Mouse (Mus musculus) olfactory bulb, adult 2 months (tissue): ENCODE measurements around the gene Tgoln1.

Experiments used
- CTCF ChIP-seq: fragments of 200-500 bp; IDR thresholded peaks from 2 replicates; pipeline ENCODE4 v1.5.1; 2012; ENCODE audit warnings: low read depth, mild to moderate bottlenecking, low read length, moderate library complexity; ENCODE audit not compliant: insufficient read depth
- POLR2A ChIP-seq: fragments of 200-500 bp; IDR thresholded peaks from 2 replicates; pipeline ENCODE4 v1.6.1; 2012; ENCODE audit warnings: mild to moderate bottlenecking, low read depth, low read length, moderate library complexity; ENCODE audit not compliant: insufficient read depth

DNA sequence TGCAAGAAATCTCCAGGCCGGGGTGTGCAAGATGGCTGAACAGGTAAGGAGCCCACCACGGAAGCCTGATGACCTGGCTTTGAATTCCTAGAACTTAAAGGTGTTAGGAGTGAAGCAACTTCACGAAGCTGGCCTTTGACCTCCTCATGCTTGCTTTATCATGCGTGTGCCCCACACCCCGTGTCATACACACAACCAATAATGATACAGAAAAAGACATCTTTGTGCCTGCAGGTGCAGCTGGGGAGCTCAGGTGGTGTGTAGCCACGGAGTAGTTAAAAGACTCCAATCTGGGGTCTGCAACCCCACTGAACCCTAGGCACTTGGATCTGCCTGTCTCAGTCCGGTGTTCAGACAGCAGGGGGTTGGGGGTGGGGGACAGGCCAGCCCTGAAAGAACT, 51.3 kb downstream of the Tgoln1 start:
- TF ChIP-seq CTCF (no peak), POLR2A (no peak)
